Mouse (Mus musculus) megakaryocyte-erythroid progenitor cell, adult 5 weeks (primary cell): ENCODE data around the gene Hist1h2bg. TPM values are rescaled to one million over a fixed set of nuclear protein-coding genes. Genes with fewer than 3 reads are reported as not detected.

Experiments used
- polyA plus RNA-seq: library from polyadenylated mRNA; stranded (reverse); fragments of >175 nt; gene quantifications from 2 replicates; pipeline ENCODE4 v1.2.3, GENCODE M21; 2012

Gene Hist1h2bg
- polyA plus RNA-seq, 1 experiment = 46.4 TPM

Other genes starting within 250 kb of the Hist1h2bg start
- gene Zfp322a, start 202.2 kb upstream of the Hist1h2bg start, polyA plus RNA-seq = 0.45 and 1.00 TPM in 2 replicates
- 10.5 and 13.8 TPM in 2 replicates for gene Abt1, start 147.5 kb upstream of the Hist1h2bg start, polyA plus RNA-seq
- not detected in 2 replicates for gene Btn1a1, start 105.5 kb upstream of the Hist1h2bg start, polyA plus RNA-seq
- gene Btn2a2, start 82.5 kb upstream of the Hist1h2bg start, polyA plus RNA-seq = not detected in 2 replicates
- gene Hist1h4h, start 40.3 kb upstream of the Hist1h2bg start, polyA plus RNA-seq = 33.5 and 38.6 TPM in 2 replicates
- gene Hist1h2af, start 37.5 kb upstream of the Hist1h2bg start, polyA plus RNA-seq = 81.4 and 86.9 TPM in 2 replicates
- 19.0 and 22.6 TPM in 2 replicates for gene Hist1h3g, start 36.0 kb upstream of the Hist1h2bg start, polyA plus RNA-seq
- gene Hist1h2bh, start 28.0 kb upstream of the Hist1h2bg start, polyA plus RNA-seq = 2.5 and 3.3 TPM in 2 replicates
- 5.5 and 6.8 TPM in 2 replicates for gene Hist1h3f, start 27.3 kb upstream of the Hist1h2bg start, polyA plus RNA-seq
- 13.2 and 18.3 TPM in 2 replicates for gene Hist1h4f, start 19.7 kb upstream of the Hist1h2bg start, polyA plus RNA-seq
- 0.77 and 1.7 TPM in 2 replicates for gene Hist1h1d, start 18.1 kb upstream of the Hist1h2bg start, polyA plus RNA-seq
- gene Hist1h3e, start 9.0 kb upstream of the Hist1h2bg start, polyA plus RNA-seq = 18.9 and 21.1 TPM in 2 replicates
- 16.2 and 16.7 TPM in 2 replicates for gene Hist1h2ae, start 176 bp upstream of the Hist1h2bg start, polyA plus RNA-seq
- 3.1 and 11.2 TPM in 2 replicates for gene Hist1h2bf, start 2.8 kb downstream of the Hist1h2bg start, polyA plus RNA-seq
- 5.5 and 5.7 TPM in 2 replicates for gene Hist1h2ad, start 3.0 kb downstream of the Hist1h2bg start, polyA plus RNA-seq
- 6.4 and 7.1 TPM in 2 replicates for gene Hist1h3d, start 4.4 kb downstream of the Hist1h2bg start, polyA plus RNA-seq
- gene Hist1h4d, start 10.2 kb downstream of the Hist1h2bg start, polyA plus RNA-seq = 9.9 and 17.2 TPM in 2 replicates
- gene Hist1h2be, start 49.7 kb downstream of the Hist1h2bg start, polyA plus RNA-seq = 0.79 and 1.1 TPM in 2 replicates
- 9.0 and 14.7 TPM in 2 replicates for gene Hist1h1e, start 51.2 kb downstream of the Hist1h2bg start, polyA plus RNA-seq
- 7.2 TPM in 2 replicates for gene Hist1h2ac, start 112.6 kb downstream of the Hist1h2bg start, polyA plus RNA-seq
- 66.3 and 70.6 TPM in 2 replicates for gene Hist1h2bc, start 112.8 kb downstream of the Hist1h2bg start, polyA plus RNA-seq
- 0.27 TPM in 1 of 2 replicates, not detected in the other for gene Hist1h1t, start 124.4 kb downstream of the Hist1h2bg start, polyA plus RNA-seq
- gene Hist1h4c, start 127.1 kb downstream of the Hist1h2bg start, polyA plus RNA-seq = 4.5 and 10.6 TPM in 2 replicates
- 8.0 and 15.2 TPM in 2 replicates for gene Hfe, start 139.5 kb downstream of the Hist1h2bg start, polyA plus RNA-seq
- gene Hist1h1c, start 167.4 kb downstream of the Hist1h2bg start, polyA plus RNA-seq = 100 and 116 TPM in 2 replicates
- 20.1 and 23.0 TPM in 2 replicates for gene Hist1h3c, start 174.2 kb downstream of the Hist1h2bg start, polyA plus RNA-seq
- gene Hist1h2bb, start 175.3 kb downstream of the Hist1h2bg start, polyA plus RNA-seq = 11.2 and 22.3 TPM in 2 replicates
- 17.6 and 35.4 TPM in 2 replicates for gene Hist1h2ab, start 179.7 kb downstream of the Hist1h2bg start, polyA plus RNA-seq
- gene Hist1h3b, start 180.9 kb downstream of the Hist1h2bg start, polyA plus RNA-seq = 9.2 and 14.4 TPM in 2 replicates
- gene Hist1h4b, start 185.6 kb downstream of the Hist1h2bg start, polyA plus RNA-seq = 13.8 and 16.1 TPM in 2 replicates
- gene Hist1h4a, start 189.8 kb downstream of the Hist1h2bg start, polyA plus RNA-seq = 16.8 and 23.1 TPM in 2 replicates
- 21.7 and 27.6 TPM in 2 replicates for gene Hist1h3a, start 191.0 kb downstream of the Hist1h2bg start, polyA plus RNA-seq
- 1.2 and 3.7 TPM in 2 replicates for gene Hist1h1a, start 192.3 kb downstream of the Hist1h2bg start, polyA plus RNA-seq
- 0.08 TPM in 1 of 2 replicates, not detected in the other for gene Trim38, start 198.5 kb downstream of the Hist1h2bg start, polyA plus RNA-seq
- not detected in 2 replicates for gene Slc17a2, start 235.6 kb downstream of the Hist1h2bg start, polyA plus RNA-seq